Mouse (Mus musculus) thymus, adult 2 months (tissue): ENCODE data around the gene Hyal3. TPM values are rescaled to one million over a fixed set of nuclear protein-coding genes. Genes with fewer than 3 reads are reported as not detected.

ENCODE experiments used
- DNase-seq: peaks from one replicate; pipeline ENCODE4 v3.0.0; 2021
- H3K27ac ChIP-seq: fragments of 200-500 bp; 2 replicates; pipeline ENCODE4 v1.5.1; 2012; ENCODE audit warnings: low read length, control low read depth; ENCODE audit not compliant: control insufficient read depth, insufficient read depth
- H3K27me3 ChIP-seq: fragments of 200-500 bp; 2 replicates; pipeline ENCODE4 v1.6.1; 2012; ENCODE audit warnings: mild to moderate bottlenecking, low read length, moderate library complexity, mixed read lengths; ENCODE audit not compliant: control insufficient read depth, insufficient read depth
- H3K36me3 ChIP-seq: fragments of 200-500 bp; 2 replicates; pipeline ENCODE4 v1.6.1; 2012; ENCODE audit warnings: mild to moderate bottlenecking, low read length, moderate library complexity; ENCODE audit not compliant: control insufficient read depth, insufficient read depth
- H3K4me1 ChIP-seq: fragments of 200-500 bp; replicated peaks from 2 replicates; pipeline ENCODE4 v1.6.1; 2012; ENCODE audit warnings: low read length; ENCODE audit not compliant: control insufficient read depth, insufficient read depth
- H3K4me3 ChIP-seq: fragments of 200-500 bp; 2 replicates; pipeline ENCODE4 v1.5.1; 2012; ENCODE audit warnings: mild to moderate bottlenecking, low read length, control low read depth, moderate library complexity; ENCODE audit not compliant: control insufficient read depth, insufficient read depth
- CTCF ChIP-seq: fragments of 200-500 bp; IDR thresholded peaks from 2 replicates; pipeline ENCODE4 v1.5.1; 2012; ENCODE audit warnings: mild to moderate bottlenecking, control low read depth, low read length, moderate library complexity, borderline replicate concordance; ENCODE audit not compliant: control insufficient read depth, poor library complexity, insufficient read depth; ENCODE audit errors: extremely low read depth
- POLR2A ChIP-seq: fragments of 200-500 bp; IDR thresholded peaks from 2 replicates; pipeline ENCODE4 v1.6.1; 2012; ENCODE audit warnings: mild to moderate bottlenecking, low read length, control low read depth, moderate library complexity; ENCODE audit not compliant: control insufficient read depth, poor library complexity, insufficient read depth; ENCODE audit errors: extremely low read depth
- WGBS: fragments of 180-500 bp; shearing (Covaris S2); methylation state at CpG from one replicate; pipeline ENCODE4 v1.1.7; 2018; 5-methylcytosine and 5-hydroxymethylcytosine counted together
- polyA plus RNA-seq: library from polyadenylated mRNA; depleted of rRNA; stranded (reverse); fragments of >200 nt; gene quantifications from 2 replicates; pipeline ENCODE4 v1.2.3, GENCODE M21; 2012

The Hyal3 gene
- polyA plus RNA-seq, 1 experiment, result 2.4 TPM

DNA sequence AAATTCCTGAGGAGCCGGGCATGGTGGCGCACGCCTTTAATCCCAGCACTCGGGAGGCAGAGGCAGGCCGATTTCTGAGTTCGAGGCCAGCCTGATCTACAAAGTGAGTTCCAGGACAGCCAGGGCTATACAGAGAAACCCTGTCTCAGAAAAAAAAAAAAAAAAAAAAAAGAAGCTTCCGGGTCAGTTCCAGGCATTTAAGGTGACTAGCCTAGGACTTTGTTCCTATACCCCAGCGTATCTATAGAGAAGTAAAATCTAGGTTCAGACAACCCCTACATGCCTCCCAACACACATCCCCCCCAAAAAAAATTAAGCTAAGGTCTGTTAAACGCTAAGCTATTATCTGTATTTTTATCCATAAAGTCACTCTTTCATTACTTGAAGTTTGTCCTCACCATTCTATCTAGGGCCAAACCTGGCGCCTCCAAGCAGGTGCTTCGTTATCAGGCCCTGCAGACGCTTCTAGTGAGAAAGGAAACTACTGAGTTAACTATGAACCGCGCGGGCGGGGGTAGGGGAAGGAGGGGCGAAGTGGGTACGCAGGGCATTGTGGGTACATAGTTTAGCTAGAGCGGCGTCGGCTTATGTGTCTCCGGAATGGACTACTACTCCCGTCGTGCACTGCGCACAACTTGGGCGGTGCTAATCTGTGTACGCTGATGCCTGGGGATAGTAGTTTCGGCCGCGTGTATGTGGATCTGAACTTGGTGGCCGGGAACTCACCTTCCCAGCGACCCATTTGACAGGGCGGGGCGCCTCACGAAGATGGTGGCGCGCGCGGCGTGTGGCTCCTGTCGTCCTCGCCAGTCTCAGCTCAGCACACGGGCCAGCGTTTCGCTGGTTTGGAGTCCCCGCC, 6.6 kb downstream of the Hyal3 start, which contains the start of gene Ifrd2:
Ifrd2 (plus strand) TSS at position 669 of the 859 bp plus-strand sequence.
- 13% methylated on average over 46 of the region's 46 CpGs for WGBS
- Histone ChIP-seq H3K36me3 (0 out of 2 replicates have a peak, but pooled peaks cover 5% of the 10 kb centered on the region), H3K27ac (no peak within 1 kb of the TSS), H3K4me1 (peaks cover 16% of the 10 kb centered on the region), H3K4me3 (peak within 1 kb of the TSS; percentile 59), H3K27me3 (no peaks in the 10 kb centered on the region)
- peak; percentile 99 for DNase-seq
- 0 out of 2 replicates have a peak, but pooled peaks have one; percentile 36 for TF ChIP-seq CTCF
- TF ChIP-seq POLR2A, result peak; percentile 59

DNA sequence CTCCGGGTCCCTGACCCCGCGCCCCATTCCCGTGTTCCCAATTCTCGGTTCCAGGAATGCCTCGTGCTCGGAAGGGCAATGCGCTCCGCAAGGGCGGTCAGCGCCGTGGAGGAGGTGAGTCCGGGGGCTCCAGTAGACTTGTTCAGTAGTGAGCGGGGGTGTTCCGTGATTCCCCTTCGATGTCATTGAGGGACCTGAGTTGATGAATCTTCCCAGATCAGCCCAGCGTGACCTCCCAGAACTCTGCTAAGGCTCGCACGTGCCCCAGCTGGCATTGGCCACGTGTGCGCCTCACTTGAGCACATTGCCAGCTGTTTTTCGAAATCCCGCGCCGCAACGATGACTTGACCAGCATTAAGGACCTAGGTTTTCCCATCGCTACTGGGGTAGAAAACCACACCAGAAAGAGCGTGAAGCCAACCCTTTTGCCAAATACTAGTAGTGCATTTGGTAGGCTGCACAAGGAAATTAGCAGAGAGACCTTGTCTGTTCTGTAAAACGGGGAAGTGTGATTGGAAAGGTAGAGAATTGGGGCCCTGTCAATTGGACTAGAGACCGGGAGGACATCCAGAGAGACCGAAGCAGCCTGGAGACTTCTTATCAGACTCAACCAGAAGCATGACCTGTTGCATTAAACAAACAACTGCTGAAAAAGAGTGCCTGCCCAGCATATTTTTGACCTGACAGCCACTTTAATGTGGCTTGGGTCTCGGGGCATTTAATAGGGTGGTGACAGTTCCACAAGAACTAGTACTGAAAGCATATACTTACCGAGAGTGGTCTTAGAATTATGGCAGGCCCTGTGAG, 7.4 kb downstream of the Hyal3 start:
- DNase-seq, result no peak
- Histone ChIP-seq H3K4me1 (peaks cover 16% of the 10 kb centered on the region), H3K4me3 (peak overlapping the region; percentile 59), H3K27ac (no peak overlapping the region), H3K36me3 (0 out of 2 replicates have a peak, but pooled peaks cover 6% of the 10 kb centered on the region), H3K27me3 (no peaks in the 10 kb centered on the region)
- WGBS, result 1% methylated on average over 33 of the region's 33 CpGs
- no peak for TF ChIP-seq CTCF
- no peak for TF ChIP-seq POLR2A

DNA sequence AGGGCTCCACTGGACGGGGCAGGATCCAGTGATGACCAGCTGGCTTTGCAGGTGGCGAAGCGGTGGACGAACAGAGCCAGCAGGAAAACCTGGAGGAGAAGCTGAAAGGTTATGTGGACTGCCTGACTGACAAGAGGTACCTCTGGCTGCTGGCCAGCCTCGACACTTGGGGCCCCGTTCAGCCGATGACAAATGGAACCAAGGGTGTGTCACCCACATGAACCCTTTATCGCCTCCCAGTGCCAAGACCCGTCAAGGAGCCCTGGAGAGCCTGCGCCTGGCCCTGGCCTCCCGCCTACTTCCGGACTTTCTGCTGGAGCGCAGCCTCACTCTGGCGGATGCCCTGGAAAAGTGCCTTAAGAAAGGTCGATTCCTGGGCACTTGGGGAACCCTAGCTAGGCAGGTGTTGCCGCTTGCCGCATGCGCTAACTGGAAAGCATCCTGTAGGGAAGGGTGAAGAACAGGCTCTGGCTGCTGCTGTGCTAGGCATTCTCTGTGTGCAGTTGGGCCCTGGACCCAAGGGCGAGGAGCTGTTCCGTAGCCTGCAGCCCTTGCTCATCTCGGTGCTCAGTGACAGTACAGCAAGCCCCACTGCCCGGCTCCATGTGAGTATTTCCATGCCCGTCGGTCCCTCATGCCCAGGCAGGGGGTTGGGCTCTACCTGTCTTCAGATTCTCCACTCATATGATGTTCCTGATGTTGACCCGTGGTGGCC, 9.6 kb downstream of the Hyal3 start:
- Histone ChIP-seq H3K4me1 (peaks cover 16% of the 10 kb centered on the region), H3K4me3 (no peak overlapping the region), H3K27me3 (no peaks in the 10 kb centered on the region), H3K36me3 (peaks cover 6% of the 10 kb centered on the region; the same call in 1 of the 2 replicates), H3K27ac (no peak overlapping the region)
- TF ChIP-seq POLR2A (no peak), CTCF (no peak)
- DNase-seq, result no peak
- 96% methylated on average over 25 of the region's 25 CpGs for WGBS

DNA sequence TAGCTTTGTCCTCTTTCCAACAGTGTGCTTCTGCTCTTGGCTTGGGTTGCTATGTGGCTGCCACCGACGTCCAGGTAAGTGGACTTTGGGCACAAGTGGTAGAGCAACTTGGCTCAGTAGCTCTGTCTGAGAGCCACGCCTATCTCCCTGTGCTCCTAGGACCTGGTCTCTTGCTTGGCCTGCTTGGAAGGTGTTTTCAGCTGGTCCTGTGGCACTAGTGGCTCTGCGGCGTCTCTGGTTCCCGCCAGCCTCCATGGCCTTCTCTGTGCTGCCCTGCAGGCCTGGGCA, 10.1 kb downstream of the Hyal3 start:
- DNase-seq, result no peak
- Histone ChIP-seq H3K36me3 (peaks cover 6% of the 10 kb centered on the region; the same call in 1 of the 2 replicates), H3K27ac (no peak overlapping the region), H3K4me1 (peaks cover 16% of the 10 kb centered on the region), H3K27me3 (no peaks in the 10 kb centered on the region), H3K4me3 (no peak overlapping the region)
- 98% methylated on average over 6 of the region's 6 CpGs for WGBS
- no peak for TF ChIP-seq CTCF
- no peak for TF ChIP-seq POLR2A

DNA sequence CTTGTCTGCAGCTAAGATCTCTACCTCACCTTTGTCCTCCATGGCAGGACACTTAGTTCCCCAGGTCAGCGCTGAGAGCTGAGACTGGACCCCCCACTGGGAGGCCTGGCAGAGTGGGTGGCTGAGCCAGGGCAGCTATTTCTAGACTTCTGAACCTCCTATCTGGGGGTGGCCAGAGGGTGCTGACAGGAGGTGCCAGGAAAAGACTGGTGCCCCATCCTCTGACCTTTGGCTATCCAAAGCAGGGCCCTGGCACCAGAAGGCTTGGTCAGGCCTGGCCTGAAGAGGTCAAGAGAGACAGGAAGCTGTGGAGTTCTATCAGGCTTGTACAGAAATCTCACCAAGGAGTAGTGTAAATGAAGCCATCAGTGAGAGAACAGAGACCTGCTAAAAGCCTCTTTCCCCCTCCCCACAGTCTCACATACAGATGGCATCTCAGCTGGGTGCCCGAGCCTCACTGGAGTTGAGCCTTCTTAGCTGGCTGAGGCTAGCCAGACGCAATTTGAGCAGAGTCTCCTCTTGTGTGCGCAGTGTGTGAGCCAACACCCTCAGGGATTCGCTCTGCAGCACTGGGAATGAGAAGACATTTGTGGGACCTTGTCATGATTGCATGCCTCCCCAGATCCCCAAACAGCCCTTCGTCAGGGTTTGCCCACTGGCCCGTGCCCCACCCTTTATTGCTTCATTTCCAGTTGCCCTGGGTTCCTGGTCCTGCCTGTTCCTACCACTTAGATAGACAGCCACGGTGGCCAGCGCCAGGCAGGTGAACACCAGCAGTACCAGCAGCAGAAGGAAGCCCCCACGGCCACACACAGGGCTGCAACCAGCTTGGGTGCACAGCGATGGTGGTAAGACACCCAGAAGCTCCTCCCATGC, 12.7 kb downstream of the Hyal3 start:
- 96% methylated on average over 11 of the region's 11 CpGs for WGBS
- H3K4me1 ChIP-seq, result peaks cover 7% of the 10 kb centered on the region; the same call in 1 of the 2 replicates
- no peak for DNase-seq
- H3K36me3 ChIP-seq, result peaks cover 6% of the 10 kb centered on the region; the same call in 1 of the 2 replicates
- no peaks in the 10 kb centered on the region for H3K27me3 ChIP-seq
- TF ChIP-seq POLR2A, result no peak
- no peak for TF ChIP-seq CTCF
- no peak overlapping the region for H3K4me3 ChIP-seq
- H3K27ac ChIP-seq, result no peak overlapping the region
